Mouse (Mus musculus) left cerebral cortex, adult 18-20 months (tissue): Measurements from ENCODE around the gene 2700081O15Rik. TPM values are rescaled to one million over a fixed set of nuclear protein-coding genes. Genes with fewer than 3 reads are reported as not detected.

Experiments
- DNase-seq, 2 experiments: peaks; one replicate each; pipeline ENCODE4 v3.0.0; 2021 to 2022; ENCODE audit warnings: low spot score in 2 of 2, mixed read lengths in 1 of 2
- total RNA-seq, 2 experiments: library from RNA; stranded (reverse); gene quantifications; 2 replicates each; pipeline ENCODE4 v1.2.3; 2021

Gene 2700081O15Rik
- total RNA-seq, 2 experiments from 2014 or later, result 29.5 to 31.1 TPM

DNA sequence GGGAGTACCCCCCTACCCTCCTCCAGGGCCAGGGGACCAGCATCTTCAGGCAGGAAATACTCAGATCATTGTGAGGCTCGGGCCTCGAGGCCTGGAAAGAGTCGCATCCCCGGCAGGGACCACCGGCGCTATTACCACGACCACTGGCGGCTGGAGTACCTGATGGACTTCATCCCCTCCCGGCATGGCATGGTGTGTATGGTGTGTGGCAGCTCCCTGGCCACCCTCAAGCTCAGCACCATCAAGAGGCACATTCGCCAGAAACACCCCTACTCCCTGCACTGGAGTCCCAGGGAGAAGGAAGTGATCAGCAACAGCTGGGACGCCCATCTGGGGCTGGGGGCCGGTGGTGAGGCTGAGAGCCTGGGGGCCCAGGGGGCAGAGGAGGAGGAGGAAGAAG lies 2.7 kb downstream of the 2700081O15Rik start:
- DNase-seq, result no peak

DNA sequence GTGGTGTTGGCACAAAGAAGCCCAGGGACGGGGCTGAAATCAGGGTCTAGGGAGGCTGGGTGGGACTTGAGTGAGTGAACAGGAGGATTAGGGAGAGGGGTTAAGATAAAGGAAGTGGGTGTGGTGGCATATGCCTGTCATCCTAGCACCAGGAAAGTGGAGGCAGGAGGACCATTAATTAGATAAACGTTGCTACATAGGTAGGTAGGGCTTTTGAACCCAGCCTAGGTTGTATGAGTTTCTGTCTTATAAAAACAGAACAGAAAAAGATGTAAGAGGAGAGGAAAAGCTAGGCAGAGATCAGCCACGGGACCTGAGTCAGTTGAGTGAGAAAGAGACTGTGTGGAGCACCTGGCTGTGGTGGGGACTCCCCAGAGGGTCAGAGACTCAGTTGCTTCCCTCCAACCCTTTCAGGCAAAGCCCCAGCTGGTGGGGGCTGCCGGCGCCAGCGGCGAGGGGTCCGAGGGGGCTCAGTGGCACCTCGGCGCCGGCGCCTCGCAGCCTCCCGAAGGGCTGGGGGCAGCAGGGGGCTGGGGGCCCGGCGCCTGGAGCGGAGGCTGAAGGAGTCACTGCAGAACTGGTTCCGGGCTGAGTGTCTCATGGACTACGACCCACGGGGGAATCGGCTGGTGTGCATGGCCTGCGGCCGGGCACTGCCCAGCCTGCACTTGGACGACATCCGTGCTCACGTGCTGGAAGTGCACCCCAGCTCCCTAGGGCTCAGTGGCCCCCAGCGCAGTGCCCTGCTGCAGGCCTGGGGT lies 3.6 kb downstream of the 2700081O15Rik start:
- DNase-seq, result no peak

DNA sequence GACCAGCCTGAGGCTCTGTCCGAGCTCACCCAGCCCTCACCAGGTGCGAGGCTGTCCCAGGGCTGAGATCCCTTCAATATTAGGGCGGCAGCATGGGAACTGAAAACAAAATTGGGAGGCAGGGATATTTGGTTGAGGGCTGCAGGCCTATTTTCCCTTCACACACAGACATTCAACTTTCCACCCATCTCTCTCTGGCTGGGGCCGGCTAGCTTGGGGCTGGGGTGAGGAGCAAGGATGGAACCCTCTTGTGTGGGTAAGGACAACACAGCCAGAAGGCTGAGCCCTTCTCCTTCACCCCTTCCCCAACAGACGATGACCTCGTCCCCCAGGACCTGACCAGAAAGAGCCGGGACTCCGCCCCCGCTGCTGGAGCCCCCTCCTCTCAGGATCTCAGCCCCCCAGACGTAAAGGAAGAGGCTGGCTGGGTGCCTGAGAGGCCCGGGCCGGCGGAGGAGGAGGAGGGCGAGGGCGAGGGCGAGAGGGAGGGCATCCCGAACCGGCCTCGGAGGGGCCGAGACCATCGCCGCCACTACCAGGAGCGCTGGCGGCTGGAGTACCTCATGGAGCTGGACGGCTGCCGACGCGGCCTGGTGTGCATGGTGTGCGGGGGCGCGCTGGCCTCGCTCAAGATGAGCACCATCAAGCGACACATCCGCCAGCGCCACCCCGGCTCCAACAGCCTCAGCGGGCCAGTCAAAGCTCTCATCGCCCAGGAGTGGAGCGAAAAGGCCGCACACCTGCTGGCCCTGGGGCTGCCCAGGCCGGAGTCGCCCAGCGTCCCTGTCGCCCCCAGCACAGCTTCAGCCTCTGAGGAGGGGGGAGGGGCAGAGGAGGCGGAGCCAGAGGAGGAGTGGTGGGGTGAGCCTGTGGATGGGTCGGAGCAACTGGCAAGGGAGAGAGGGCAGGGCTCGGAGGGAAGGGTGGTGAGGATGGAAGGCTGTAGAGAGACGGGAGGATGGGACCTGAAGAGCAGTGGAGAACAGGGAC lies 4.5 kb downstream of the 2700081O15Rik start:
- DNase-seq, result peak; percentile 83 to 90

DNA sequence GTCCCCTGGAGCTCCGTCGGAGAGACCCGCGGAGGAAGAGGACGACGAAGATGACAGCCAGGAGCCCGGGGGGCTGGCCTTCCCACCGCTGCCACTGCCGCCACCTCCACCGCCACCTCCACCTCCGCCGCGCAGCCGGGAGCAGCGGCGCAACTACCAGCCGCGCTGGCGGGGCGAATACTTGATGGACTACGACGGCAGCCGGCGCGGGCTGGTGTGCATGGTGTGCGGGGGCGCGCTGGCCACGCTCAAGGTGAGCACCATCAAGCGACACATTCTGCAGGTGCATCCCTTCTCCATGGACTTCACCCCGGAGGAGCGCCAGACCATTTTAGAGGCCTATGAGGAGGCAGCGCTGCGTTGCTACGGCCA lies 5.2 kb downstream of the 2700081O15Rik start:
- peak in 1 of 2 experiments; percentile 26 for DNase-seq

DNA sequence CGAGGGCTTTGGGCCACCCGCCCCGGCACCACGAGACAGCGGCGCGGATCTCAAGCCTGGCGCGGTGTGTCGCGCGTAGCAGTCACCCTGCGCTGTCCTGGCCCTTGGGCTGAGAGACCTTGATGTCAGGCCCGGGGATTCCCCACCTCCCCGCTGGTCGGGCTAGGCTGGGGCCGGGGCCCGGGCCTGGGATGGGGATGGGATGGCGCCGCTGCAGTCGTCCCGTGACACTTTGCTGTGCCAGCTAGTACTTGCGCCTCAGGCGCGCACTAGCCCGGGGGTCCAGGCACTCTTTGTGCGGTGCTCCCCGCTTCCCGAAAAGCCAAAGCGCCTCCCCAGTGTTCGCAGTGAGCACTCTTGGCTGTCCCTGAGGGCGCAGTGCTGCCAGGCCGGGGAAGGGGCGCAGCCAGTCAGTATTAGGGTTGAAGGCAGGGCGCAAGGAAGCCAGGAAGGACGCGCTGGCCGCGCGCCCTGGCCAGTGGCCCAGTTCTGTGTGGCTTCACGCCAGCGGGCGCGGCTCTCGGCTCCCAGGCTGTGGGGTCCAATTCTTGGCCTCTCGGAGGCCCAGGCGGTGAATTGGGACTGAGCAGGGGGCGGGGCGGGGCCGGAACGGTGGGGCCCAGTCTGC lies 5.7 kb downstream of the 2700081O15Rik start:
- DNase-seq, result peak; percentile 55 to 73

DNA sequence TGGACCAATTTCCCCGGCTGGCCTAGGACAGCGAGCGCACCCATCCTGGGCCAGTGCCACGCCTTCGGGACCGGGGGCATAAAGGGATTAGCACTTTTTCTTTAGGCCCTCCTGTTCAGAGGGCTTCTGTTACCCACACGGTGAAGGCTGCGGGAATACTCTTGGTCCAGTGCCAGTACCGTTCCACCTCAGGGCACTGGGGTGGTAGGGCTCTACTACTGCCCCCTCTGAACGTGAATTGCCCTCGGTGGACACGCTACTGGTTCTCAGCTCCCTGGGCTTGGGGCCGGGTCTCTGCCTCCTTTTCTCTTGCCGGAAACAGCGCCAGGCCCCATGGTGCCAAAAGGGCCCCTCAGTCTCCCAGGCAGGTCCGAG lies 6.2 kb downstream of the 2700081O15Rik start:
- no peak for DNase-seq

DNA sequence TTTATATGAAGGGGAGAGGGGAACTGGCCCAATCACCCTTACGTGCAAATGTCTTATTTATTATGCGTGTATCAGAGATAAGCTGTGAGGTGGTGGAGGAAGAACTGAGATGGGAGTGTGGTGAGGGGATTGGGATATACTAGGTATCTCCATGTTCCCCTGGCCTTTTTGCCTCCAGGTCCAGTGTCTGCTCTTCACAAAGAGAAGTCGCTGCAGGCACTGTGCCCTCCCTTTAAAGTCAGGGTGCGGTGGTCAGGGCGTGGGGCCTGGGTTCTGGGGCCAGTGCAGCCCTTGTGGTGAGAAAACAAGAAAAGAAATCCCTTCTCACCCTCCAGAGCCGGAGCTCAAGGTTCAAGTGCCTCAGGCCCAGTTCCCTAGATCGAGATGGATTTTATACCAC lies 6.7 kb downstream of the 2700081O15Rik start:
- DNase-seq, result no peak

DNA sequence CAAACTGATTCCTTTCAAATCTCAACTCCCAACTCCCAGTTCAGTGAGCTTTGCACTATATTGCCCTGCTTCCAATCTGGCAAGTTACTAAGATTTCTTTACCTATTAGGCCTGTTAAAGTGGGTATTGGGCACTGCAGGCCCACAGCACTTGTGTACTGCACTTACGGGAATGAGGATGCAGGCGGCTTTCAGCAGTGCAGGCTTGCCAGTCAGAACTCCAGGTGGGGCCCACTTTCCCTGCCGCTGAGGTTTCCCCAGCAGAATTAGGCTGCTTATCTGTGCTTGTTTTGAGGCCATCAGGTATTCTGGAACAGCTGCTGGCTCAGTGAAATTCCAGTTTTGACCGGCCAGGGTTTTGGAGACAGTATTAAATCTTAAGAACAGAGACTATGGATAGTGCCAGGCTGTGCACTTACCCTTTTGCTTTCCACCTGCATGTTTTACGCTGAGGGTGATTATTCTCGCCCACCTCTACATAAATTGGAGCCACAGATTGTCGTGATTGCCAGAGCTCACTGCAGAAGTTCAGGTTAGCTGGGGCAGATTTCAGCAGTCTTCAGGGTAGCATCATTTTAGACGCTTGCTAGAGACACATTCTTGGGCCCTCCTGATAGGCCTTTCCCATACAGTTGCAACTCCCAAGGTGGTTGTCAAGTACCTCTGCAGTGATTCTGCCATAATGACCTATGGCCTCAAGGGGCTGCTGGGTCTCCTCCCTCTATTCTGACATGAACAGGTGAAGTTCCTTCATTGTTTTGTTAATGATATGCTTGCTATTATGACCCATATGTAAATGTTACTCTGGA lies 7.4 kb downstream of the 2700081O15Rik start:
- no peak for DNase-seq

DNA sequence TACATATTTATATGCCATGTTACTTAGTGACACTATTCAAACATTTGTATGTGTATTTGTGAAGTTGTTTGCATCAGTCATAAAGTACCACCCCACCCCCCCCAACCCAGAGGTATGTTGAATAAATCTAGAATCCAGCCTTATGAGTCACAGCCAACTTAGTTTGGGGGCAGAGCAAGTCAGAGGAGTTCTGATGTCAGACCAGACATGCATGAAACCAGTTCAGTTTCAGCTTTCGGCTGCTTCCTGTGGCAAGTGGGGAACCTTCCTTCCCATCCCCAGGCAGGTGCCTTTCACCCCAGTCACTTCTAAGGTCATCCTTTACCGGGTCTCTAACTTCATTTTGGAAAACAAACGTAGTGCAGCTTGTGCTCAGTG lies 8.0 kb downstream of the 2700081O15Rik start:
- no peak for DNase-seq

DNA sequence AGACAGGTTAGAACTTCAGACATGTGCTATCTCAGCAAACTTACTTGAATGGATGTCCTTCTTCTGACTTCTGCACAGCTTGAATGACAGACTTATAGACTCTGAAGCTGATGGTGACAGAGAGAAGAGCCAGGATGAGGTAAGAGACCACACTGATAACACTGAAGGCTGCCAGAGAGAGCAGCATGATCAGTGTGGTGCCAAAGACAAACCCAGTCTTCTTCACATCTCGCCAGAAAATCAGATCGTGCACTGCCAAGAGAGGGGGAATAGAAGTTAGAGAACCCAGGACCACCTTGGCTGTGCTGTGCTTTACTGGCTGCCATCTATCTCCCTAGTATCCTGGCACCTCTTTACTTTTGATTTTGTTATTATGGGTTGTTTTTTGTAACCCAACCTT lies 17.5 kb downstream of the 2700081O15Rik start:
- DNase-seq, result no peak

DNA sequence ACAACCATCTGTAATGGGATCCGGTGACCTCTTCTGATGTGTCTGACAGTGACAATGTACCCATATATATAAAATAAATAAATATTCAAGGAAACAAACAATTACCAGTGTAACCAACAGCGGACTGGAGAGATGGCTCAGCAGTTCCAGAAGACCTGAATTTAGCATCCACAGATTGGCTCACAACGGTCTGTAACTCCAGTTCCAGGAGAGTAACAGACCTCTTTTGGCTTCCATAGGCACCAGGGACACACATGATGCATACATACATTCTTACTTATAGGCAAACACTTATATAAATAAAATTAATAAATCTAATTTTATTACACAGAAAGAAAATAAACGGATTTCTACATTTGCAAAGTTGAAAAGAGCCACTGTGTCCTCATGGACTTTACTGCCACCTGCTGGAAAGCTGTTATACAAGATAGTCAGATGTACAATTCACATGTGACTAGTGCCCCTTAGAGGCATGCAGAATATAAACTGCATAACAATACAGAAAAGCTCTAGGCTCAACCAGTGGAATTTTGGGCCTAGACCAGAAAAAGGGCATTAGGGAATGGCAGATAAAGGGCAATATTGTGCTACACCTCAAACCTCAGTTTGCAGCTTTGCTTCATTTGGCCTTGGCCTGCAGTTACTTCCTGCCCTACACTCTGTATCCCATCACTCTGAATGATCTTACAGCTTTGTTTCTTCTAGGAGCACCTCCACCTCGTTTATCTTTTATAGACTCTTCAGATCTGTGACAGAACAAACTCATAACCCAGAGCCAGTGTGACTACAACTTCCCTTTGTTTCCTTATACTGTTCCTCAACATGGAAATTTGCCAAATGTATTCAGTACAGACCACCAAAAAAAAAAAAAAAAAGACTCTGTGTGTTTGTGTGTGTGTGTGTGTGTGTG lies 18.9 kb downstream of the 2700081O15Rik start:
- peak in 1 of 2 experiments; percentile 57 for DNase-seq

DNA sequence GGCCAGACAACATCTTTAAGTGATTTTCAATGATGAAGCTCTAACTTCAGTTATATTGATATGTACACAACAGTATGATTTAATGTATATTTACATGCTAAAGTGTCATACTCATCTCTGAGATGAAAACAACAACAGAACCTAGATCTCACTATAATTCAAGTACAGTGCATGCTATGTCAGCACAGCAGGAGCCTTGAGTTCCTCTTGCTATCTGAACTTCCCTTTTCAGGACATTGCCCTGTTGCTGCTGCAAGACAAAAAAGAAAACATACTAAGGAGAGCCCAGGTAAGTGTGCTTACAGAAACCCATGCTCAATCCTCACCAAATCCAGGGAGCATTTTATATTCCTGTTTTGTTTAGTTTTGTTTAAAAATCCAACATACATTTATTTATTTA lies 20.9 kb downstream of the 2700081O15Rik start:
- DNase-seq, result no peak

DNA sequence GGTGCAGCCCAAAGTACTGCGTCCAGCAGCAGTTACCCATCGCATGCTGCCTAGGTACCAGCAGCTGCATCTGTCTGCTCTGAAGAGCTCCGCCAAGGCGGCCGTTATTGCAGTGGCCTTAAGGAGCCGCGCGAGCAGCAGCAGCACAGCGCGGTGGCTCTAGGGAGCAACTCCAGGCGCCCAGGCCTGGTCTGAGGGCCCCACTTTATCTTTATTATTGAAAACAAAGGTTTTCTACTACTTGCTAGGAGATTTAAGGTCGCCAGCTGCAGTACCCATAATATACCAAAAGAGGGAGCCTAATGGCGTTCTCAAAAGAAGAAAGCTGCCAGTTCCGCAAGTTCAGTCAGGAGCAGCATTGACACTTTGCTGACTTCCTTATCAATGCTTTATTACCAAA lies 24.1 kb downstream of the 2700081O15Rik start:
- peak in 1 of 2 experiments; percentile 63 for DNase-seq

DNA sequence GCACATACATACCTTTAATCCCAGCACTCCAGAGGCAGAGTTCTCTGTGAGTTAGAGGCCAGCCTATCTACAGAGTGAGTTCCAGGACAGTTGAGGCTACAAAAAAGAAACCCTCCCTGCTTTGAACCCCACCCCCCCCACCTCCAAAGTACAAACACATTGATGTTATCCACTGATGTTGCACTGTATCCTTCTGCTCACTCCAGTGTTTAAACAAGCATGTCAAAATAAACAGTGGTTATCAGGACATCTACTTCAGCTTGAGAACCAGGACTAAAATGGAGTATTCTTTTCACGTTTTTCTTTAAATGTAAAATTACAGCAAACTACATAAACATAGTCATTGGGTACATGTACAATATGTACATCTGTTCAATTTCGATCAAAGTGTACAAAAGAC lies 27.7 kb downstream of the 2700081O15Rik start:
- no peak for DNase-seq

DNA sequence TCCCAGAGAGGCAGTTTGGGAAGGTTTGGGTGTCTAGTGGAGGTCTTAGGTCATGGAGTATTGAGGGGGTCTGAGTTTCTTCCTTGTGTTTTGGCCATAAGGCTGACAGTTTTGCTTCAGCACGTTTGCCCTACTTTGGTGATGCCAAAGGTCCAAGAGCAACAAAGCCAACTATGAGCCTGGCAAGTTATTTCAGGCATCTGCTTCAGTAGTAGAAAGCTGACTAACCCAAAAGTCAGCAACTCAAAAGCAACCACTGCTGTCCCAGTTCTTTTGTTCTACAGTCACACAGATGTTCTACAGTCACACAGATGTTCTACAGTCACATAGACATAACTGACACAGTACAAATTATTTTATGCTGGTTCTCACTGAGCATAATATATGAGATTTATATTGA lies 28.2 kb downstream of the 2700081O15Rik start:
- no peak for DNase-seq

DNA sequence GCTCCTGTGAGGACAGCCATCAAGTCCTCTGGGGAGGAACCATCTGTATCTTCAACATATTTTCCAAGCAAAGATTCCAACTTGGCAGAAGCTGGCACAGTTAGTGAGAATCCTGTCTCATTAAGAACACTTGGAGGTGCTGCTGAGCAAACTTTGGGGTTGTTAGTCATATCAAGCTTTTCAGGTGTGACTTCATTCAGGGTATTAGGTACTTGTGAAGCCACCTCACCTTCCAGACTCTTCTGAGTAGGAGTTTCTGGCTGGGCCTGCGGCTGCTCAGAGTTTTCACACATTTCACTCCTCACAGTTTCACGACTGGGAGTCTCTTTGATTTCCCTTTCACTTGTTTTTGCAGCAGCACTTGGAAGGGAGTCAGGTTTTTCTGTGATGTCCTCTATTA lies 39.4 kb downstream of the 2700081O15Rik start:
- DNase-seq, result no peak

DNA sequence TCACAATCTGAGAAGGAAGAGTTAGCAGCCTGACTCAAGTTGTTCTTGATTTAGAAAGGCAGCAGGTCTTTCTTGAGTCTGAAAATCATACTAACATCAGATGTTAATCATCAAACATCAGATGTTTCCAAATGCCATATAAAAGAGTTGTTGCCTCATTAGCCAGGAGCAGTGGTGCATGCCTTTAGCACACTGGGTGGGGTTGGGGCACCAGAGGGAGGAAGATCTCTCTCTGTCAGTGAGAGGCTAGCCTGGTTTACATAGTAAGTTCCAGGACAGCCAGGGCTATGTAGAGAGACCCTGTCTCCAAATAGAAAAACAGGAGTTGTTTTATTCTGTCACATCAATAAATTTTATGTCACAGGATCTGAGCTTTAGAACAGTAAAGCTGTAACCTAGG lies 41.5 kb downstream of the 2700081O15Rik start:
- no peak for DNase-seq

DNA sequence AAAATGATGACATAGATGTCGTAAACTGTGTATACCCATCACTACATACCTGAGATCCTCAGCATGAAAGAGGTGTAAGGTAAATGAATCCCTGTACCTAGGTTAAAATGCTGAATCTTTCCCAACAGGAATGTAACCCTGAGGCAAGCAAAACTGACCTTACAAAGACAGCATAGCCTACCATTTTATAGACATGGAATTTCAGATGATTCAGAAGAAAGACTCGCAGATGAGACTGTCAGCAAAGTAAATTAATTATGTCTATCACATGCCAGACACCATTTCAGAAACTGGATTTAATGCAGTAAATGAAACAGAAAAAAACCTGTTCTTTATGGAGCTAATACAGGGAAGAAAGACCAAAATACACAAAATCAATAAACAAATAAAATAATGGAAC lies 41.9 kb downstream of the 2700081O15Rik start:
- DNase-seq, result no peak

DNA sequence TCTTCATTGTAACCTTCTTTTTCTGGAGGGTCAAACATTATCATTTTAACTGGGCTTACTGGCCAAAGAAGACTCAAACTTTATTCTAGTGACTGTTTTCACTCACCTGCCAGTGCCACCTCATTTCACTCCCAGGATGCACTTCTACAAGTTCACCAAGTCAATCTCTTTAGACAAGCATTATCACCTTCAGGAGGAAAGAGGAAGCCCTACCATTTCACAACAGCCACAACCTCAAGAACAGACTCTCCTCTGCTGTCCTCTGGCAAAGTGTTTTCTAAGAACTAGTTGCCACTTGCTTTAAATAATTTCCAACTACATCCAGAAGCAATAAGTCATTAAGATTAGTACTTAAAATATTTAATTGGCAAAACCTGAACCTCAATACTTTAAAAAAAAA lies 50.5 kb downstream of the 2700081O15Rik start:
- no peak for DNase-seq

DNA sequence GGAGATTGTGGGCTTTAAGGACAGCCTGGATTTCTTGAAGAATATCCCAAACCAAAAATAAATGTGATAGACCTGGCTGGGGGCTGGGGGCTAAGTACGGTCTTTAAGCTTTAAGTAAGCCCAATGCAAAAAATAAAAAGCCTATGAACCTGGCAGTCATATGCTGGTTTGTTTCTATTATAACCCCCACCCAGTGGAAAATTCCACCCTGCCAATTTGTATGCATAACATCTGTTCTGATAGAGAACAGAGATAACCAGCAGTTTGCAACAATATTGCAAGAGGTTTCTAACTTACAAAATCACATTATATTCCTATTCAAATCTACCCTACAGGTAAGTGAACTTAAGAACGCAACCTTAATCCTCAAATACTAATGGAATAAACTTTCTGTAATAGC lies 53.2 kb downstream of the 2700081O15Rik start:
- DNase-seq, result no peak
